Mouse (Mus musculus) lung, embryonic 15.5 days (tissue): ENCODE data around the gene Gdf5. TPM values are rescaled to one million over a fixed set of nuclear protein-coding genes. Genes with fewer than 3 reads are reported as not detected.

ENCODE experiments used
- ATAC-seq: fragments of 200-750 bp; cut with Nextera tagmentation; 2 replicates; pipeline ENCODE4 v1.8.0; 2017; ENCODE audit warnings: moderate number of reproducible peaks, borderline replicate concordance; ENCODE audit not compliant: low FRiP score, low TSS enrichment; ENCODE audit errors: extremely low read depth
- H3K27ac ChIP-seq: fragments of 300-500 bp; sonication (generic); 2 replicates; pipeline ENCODE4 v1.5.1; 2015; ENCODE audit warnings: moderate library complexity, mild to moderate bottlenecking, inconsistent platforms
- H3K27me3 ChIP-seq: fragments of 300-500 bp; sonication (generic); 2 replicates; pipeline ENCODE4 v1.6.1; 2015; ENCODE audit warnings: inconsistent platforms
- H3K36me3 ChIP-seq: fragments of 300-500 bp; sonication (generic); 2 replicates; pipeline ENCODE4 v1.6.1; 2015; ENCODE audit warnings: inconsistent platforms
- H3K4me1 ChIP-seq: fragments of 300-500 bp; sonication (generic); 2 replicates; pipeline ENCODE4 v1.6.1; 2015; ENCODE audit warnings: inconsistent platforms
- H3K4me2 ChIP-seq: fragments of 300-500 bp; sonication (generic); 2 replicates; pipeline ENCODE4 v1.6.1; 2015; ENCODE audit warnings: inconsistent platforms, mild to moderate bottlenecking, moderate library complexity
- H3K4me3 ChIP-seq: fragments of 300-500 bp; sonication (generic); 2 replicates; pipeline ENCODE4 v1.5.1; 2015; ENCODE audit warnings: mild to moderate bottlenecking, inconsistent platforms
- H3K9ac ChIP-seq: fragments of 300-500 bp; sonication (generic); 2 replicates; pipeline ENCODE4 v1.6.1; 2015; ENCODE audit warnings: inconsistent platforms
- H3K9me3 ChIP-seq: fragments of 300-500 bp; sonication (generic); 2 replicates; pipeline ENCODE4 v1.6.1; 2016; ENCODE audit warnings: inconsistent platforms
- WGBS: fragments of 180-500 bp; shearing (Covaris S2); methylation state at CpG from one replicate; pipeline ENCODE4 v1.1.7; 2015; 5-methylcytosine and 5-hydroxymethylcytosine counted together
- polyA plus RNA-seq: library from polyadenylated mRNA; unstranded; fragments of >200 nt; fragmentation: Nextera tagmentation; extraction: Ambion mirVana; gene quantifications from 2 replicates; pipeline ENCODE4 v1.2.1, GENCODE M21; 2015

Gdf5 gene
- polyA plus RNA-seq, 1 experiment from 2014 or later: 0.34 TPM

- Histone ChIP-seq H3K4me2 (peak within 1 kb of the TSS; percentile 62), H3K27me3 (0 out of 2 replicates have a peak, but pooled peaks cover 6% of the 10 kb centered on the region), H3K9me3 (no peaks in the 10 kb centered on the region), H3K27ac (peak within 1 kb of the TSS; percentile 85), H3K9ac (peak within 1 kb of the TSS; percentile 100), H3K4me3 (peak within 1 kb of the TSS; percentile 95), H3K36me3 (no peaks in the 10 kb centered on the region), H3K4me1 (peaks cover 13% of the 10 kb centered on the region)
- WGBS: under 1% methylated on average over 58 of the region's 59 CpGs
- ATAC-seq: peak; percentile 97
These were observed 11.2 kb upstream of the Gdf5 start, which contains the start of gene Cep250 for GRCm38 (mm10) chr2:155956134-155957059. Gene Cep250, plus strand, starts transcription at chr2:155956458.

- H3K9me3 ChIP-seq: no peaks in the 10 kb centered on the region
- H3K27me3 ChIP-seq: peaks cover 16% of the 10 kb centered on the region; the same call in 1 of the 2 replicates
- no peak for ATAC-seq
- no peak overlapping the region for H3K4me2 ChIP-seq
- H3K27ac ChIP-seq: no peak overlapping the region
- no peak overlapping the region for H3K4me3 ChIP-seq
- no peaks in the 10 kb centered on the region for H3K36me3 ChIP-seq
- peaks cover 7% of the 10 kb centered on the region; the same call in 1 of the 2 replicates for H3K4me1 ChIP-seq
- no peak overlapping the region for H3K9ac ChIP-seq
These were observed 6.8 kb upstream of the Gdf5 start for GRCm38 (mm10) chr2:155952006-155952405.

GRCm38 (mm10) chr2:155949362-155949761, 4.2 kb upstream of the Gdf5 start:
- Histone ChIP-seq H3K4me1 (peaks cover 13% of the 10 kb centered on the region; the same call in 1 of the 2 replicates), H3K4me2 (no peak overlapping the region), H3K4me3 (no peak overlapping the region), H3K9ac (no peak overlapping the region), H3K27ac (no peak overlapping the region), H3K36me3 (no peaks in the 10 kb centered on the region), H3K27me3 (peaks cover 19% of the 10 kb centered on the region; the same call in 1 of the 2 replicates), H3K9me3 (no peaks in the 10 kb centered on the region)
- ATAC-seq: no peak
- 37% methylated on average over 6 of the region's 6 CpGs for WGBS

- no peak for ATAC-seq
- Histone ChIP-seq H3K9ac (no peak overlapping the region), H3K27me3 (peaks cover 15% of the 10 kb centered on the region; the same call in 1 of the 2 replicates), H3K27ac (no peak overlapping the region), H3K36me3 (no peaks in the 10 kb centered on the region), H3K4me3 (no peak overlapping the region), H3K4me2 (no peak overlapping the region), H3K4me1 (peaks cover 18% of the 10 kb centered on the region; the same call in 1 of the 2 replicates), H3K9me3 (no peaks in the 10 kb centered on the region)
- WGBS: 23% methylated on average over 5 of the region's 5 CpGs
These were observed 2.3 kb upstream of the Gdf5 start for GRCm38 (mm10) chr2:155947390-155948002.

- no peak for ATAC-seq
- no peak overlapping the region for H3K4me3 ChIP-seq
- H3K4me1 ChIP-seq: peaks cover 28% of the 10 kb centered on the region; the same call in 1 of the 2 replicates
- no peak overlapping the region for H3K27ac ChIP-seq
- no peaks in the 10 kb centered on the region for H3K9me3 ChIP-seq
- no peak overlapping the region for H3K9ac ChIP-seq
- 23% methylated on average over 4 of the region's 4 CpGs for WGBS
- H3K36me3 ChIP-seq: no peaks in the 10 kb centered on the region
- H3K27me3 ChIP-seq: peaks cover 14% of the 10 kb centered on the region; the same call in 1 of the 2 replicates
- no peak overlapping the region for H3K4me2 ChIP-seq
These were observed 1.3 kb upstream of the Gdf5 start for GRCm38 (mm10) chr2:155946499-155946898.

GRCm38 (mm10) chr2:155946069-155946468, 902 bp upstream of the Gdf5 start:
- Histone ChIP-seq H3K9me3 (no peaks in the 10 kb centered on the region), H3K4me1 (peaks cover 30% of the 10 kb centered on the region; the same call in 1 of the 2 replicates), H3K27ac (no peak overlapping the region), H3K4me3 (no peak overlapping the region), H3K9ac (no peak overlapping the region), H3K4me2 (no peak overlapping the region), H3K27me3 (peaks cover 14% of the 10 kb centered on the region; the same call in 1 of the 2 replicates), H3K36me3 (no peaks in the 10 kb centered on the region)
- WGBS: 6% methylated on average over 7 of the region's 7 CpGs
- ATAC-seq: no peak

GRCm38 (mm10) chr2:155945580-155945979, 413 bp upstream of the Gdf5 start:
- no peak overlapping the region for H3K27ac ChIP-seq
- H3K27me3 ChIP-seq: peaks cover 14% of the 10 kb centered on the region; the same call in 1 of the 2 replicates
- no peaks in the 10 kb centered on the region for H3K36me3 ChIP-seq
- no peak for ATAC-seq
- H3K4me1 ChIP-seq: peaks cover 30% of the 10 kb centered on the region; the same call in 1 of the 2 replicates
- H3K9ac ChIP-seq: no peak overlapping the region
- H3K9me3 ChIP-seq: no peaks in the 10 kb centered on the region
- H3K4me2 ChIP-seq: no peak overlapping the region
- no peak overlapping the region for H3K4me3 ChIP-seq
- 48% methylated on average over 5 of the region's 5 CpGs for WGBS

- no peak overlapping the region for H3K27ac ChIP-seq
- 72% methylated on average over 4 of the region's 4 CpGs for WGBS
- peaks cover 9% of the 10 kb centered on the region; the same call in 1 of the 2 replicates for H3K27me3 ChIP-seq
- no peak for ATAC-seq
- H3K4me3 ChIP-seq: no peak overlapping the region
- H3K36me3 ChIP-seq: no peaks in the 10 kb centered on the region
- no peaks in the 10 kb centered on the region for H3K9me3 ChIP-seq
- H3K9ac ChIP-seq: no peak overlapping the region
- peaks cover 30% of the 10 kb centered on the region; the same call in 1 of the 2 replicates for H3K4me1 ChIP-seq
- H3K4me2 ChIP-seq: no peak overlapping the region
These were observed 482 bp downstream of the Gdf5 start for GRCm38 (mm10) chr2:155944685-155945084.

- Histone ChIP-seq H3K27ac (no peak overlapping the region), H3K36me3 (no peaks in the 10 kb centered on the region), H3K4me3 (no peak overlapping the region), H3K4me2 (0 out of 2 replicates have a peak overlapping the region, but pooled peaks have one; percentile 12), H3K4me1 (peaks cover 30% of the 10 kb centered on the region; the same call in 1 of the 2 replicates), H3K9me3 (no peaks in the 10 kb centered on the region), H3K27me3 (0 out of 2 replicates have a peak, but pooled peaks cover 4% of the 10 kb centered on the region), H3K9ac (no peak overlapping the region)
- no peak for ATAC-seq
- WGBS: 6% methylated on average over 8 of the region's 8 CpGs
These were observed 1.7 kb downstream of the Gdf5 start for GRCm38 (mm10) chr2:155943463-155943862.

GRCm38 (mm10) chr2:155941697-155942442, 3.3 kb downstream of the Gdf5 start:
- H3K4me2 ChIP-seq: peak overlapping the region; percentile 1; the same call in 1 of the 2 replicates
- no peak overlapping the region for H3K9ac ChIP-seq
- ATAC-seq: peak; percentile 68; the same call in 1 of the 2 replicates
- no peak overlapping the region for H3K4me3 ChIP-seq
- peaks cover 23% of the 10 kb centered on the region; the same call in 1 of the 2 replicates for H3K4me1 ChIP-seq
- no peak overlapping the region for H3K27ac ChIP-seq
- 47% methylated on average over 40 of the region's 40 CpGs for WGBS
- H3K36me3 ChIP-seq: no peaks in the 10 kb centered on the region
- H3K9me3 ChIP-seq: no peaks in the 10 kb centered on the region
- H3K27me3 ChIP-seq: 0 out of 2 replicates have a peak, but pooled peaks cover 4% of the 10 kb centered on the region

- H3K27me3 ChIP-seq: 0 out of 2 replicates have a peak, but pooled peaks cover 4% of the 10 kb centered on the region
These were observed 4.5 kb downstream of the Gdf5 start, which contains the start of gene Gm15557 for GRCm38 (mm10) chr2:155940681-155941080. Gene Gm15557, plus strand, starts transcription at chr2:155940728.

More at GRCm38 (mm10) chr2:155940681-155941080, 4.5 kb downstream of the Gdf5 start, which contains the start of gene Gm15557:
- no peak for ATAC-seq
- H3K4me2 ChIP-seq: no peak within 1 kb of the TSS; the same call in 1 of the 2 replicates
- H3K9ac ChIP-seq: no peak within 1 kb of the TSS
- no peaks in the 10 kb centered on the region for H3K36me3 ChIP-seq
- no peaks in the 10 kb centered on the region for H3K9me3 ChIP-seq
- H3K4me1 ChIP-seq: peaks cover 23% of the 10 kb centered on the region; the same call in 1 of the 2 replicates
- H3K27ac ChIP-seq: no peak within 1 kb of the TSS
- WGBS: 93% methylated on average over 3 of the region's 3 CpGs
- H3K4me3 ChIP-seq: no peak within 1 kb of the TSS
